Mouse (Mus musculus) lung, adult 2 months (tissue): Measurements from ENCODE around the gene Mtx1.

Experiments used
- CTCF ChIP-seq: fragments of 200-500 bp; IDR thresholded peaks from 2 replicates; pipeline ENCODE4 v1.5.1; 2011; ENCODE audit warnings: mild to moderate bottlenecking, low read length, control low read depth; ENCODE audit not compliant: insufficient read depth
- POLR2A ChIP-seq: fragments of 200-500 bp; IDR thresholded peaks from 2 replicates; pipeline ENCODE4 v1.6.1; 2011; ENCODE audit warnings: low read depth, mild to moderate bottlenecking, control low read depth, low read length, borderline replicate concordance; ENCODE audit errors: extremely low read depth

DNA sequence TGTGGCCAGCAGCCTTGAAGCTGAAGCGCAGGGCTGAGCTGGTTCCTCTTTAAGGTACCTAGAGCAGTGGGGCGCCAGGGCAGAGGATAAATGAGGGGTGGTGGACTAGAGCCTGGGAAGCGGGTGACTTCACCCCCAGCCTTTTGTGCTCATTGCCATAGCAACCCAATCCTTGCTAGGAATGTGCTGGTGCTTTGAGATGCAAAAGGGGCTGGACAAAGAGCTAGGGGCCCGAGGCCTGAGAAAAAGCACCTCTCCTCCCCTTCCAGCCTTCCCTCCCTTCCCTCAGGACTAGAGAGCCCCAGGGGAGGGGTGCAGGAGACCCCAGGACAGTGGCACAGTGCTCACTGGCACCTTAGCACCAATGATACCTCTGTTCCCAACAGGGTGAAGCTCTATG lies 970 bp downstream of the Mtx1 start:
- TF ChIP-seq CTCF (no peak), POLR2A (no peak)
